Mouse (Mus musculus) neural tube, embryonic 15.5 days (tissue): ENCODE results near the gene Tubg1. TPM values are rescaled to one million over a fixed set of nuclear protein-coding genes. Genes with fewer than 3 reads are reported as not detected.
"Not testable (repeated sequence)": the region's sequence is repeated elsewhere in the genome, so short reads cannot be mapped to it uniquely, and the experiment has no call there.

Experiments
- ATAC-seq: fragments of 200-750 bp; cut with Nextera tagmentation; 2 replicates; pipeline ENCODE4 v1.8.0; 2017; ENCODE audit warnings: mild to moderate bottlenecking, moderate TSS enrichment, moderate library complexity; ENCODE audit not compliant: low FRiP score
- H3K27ac ChIP-seq: fragments of 300-500 bp; sonication (generic); replicated peaks from 2 replicates; pipeline ENCODE4 v1.5.1; 2015; ENCODE audit warnings: mild to moderate bottlenecking, inconsistent platforms
- H3K27me3 ChIP-seq: fragments of 300-500 bp; sonication (generic); replicated peaks from 2 replicates; pipeline ENCODE4 v1.6.1; 2015; ENCODE audit warnings: inconsistent platforms
- H3K36me3 ChIP-seq: fragments of 300-500 bp; sonication (generic); 2 replicates; pipeline ENCODE4 v1.6.1; 2015; ENCODE audit warnings: inconsistent platforms
- H3K4me1 ChIP-seq: fragments of 300-500 bp; sonication (generic); 2 replicates; pipeline ENCODE4 v1.6.1; 2015; ENCODE audit warnings: inconsistent platforms
- H3K4me2 ChIP-seq: fragments of 300-500 bp; sonication (generic); 2 replicates; pipeline ENCODE4 v1.6.1; 2015; ENCODE audit warnings: inconsistent platforms, mild to moderate bottlenecking, moderate library complexity
- H3K4me3 ChIP-seq: fragments of 300-500 bp; sonication (generic); replicated peaks from 2 replicates; pipeline ENCODE4 v1.5.1; 2015; ENCODE audit warnings: mild to moderate bottlenecking, inconsistent platforms
- H3K9ac ChIP-seq: fragments of 300-500 bp; sonication (generic); replicated peaks from 2 replicates; pipeline ENCODE4 v1.6.1; 2015; ENCODE audit warnings: mild to moderate bottlenecking, inconsistent platforms
- H3K9me3 ChIP-seq: fragments of 300-500 bp; sonication (generic); replicated peaks from 2 replicates; pipeline ENCODE4 v1.6.1; 2016; ENCODE audit warnings: inconsistent platforms
- WGBS: fragments of 180-500 bp; shearing (Covaris S2); methylation state at CpG from one replicate; pipeline ENCODE4 v1.1.7; 2015; ENCODE audit warnings: mixed read lengths; 5-methylcytosine and 5-hydroxymethylcytosine counted together
- polyA plus RNA-seq: library from polyadenylated mRNA; unstranded; fragments of >200 nt; fragmentation: Nextera tagmentation; extraction: Ambion mirVana; gene quantifications from 2 replicates; pipeline ENCODE4 v1.2.1, GENCODE M21; 2015

Gene Tubg1
- polyA plus RNA-seq, 1 experiment from 2014 or later, result 68.4 TPM

- H3K4me2 ChIP-seq, result no peak overlapping the region
- no peaks in the 10 kb centered on the region for H3K9me3 ChIP-seq
- no peak overlapping the region for H3K9ac ChIP-seq
- H3K27me3 ChIP-seq, result no peaks in the 10 kb centered on the region
- no peak for ATAC-seq
- peaks cover 4% of the 10 kb centered on the region; the same call in 1 of the 2 replicates for H3K4me1 ChIP-seq
- 58% methylated on average over 4 of the region's 4 CpGs for WGBS
- H3K4me3 ChIP-seq, result no peak overlapping the region
- peaks cover 4% of the 10 kb centered on the region for H3K36me3 ChIP-seq
- no peak overlapping the region for H3K27ac ChIP-seq
Observed at GRCm38 (mm10) chr11:101109351-101109750, 10.4 kb upstream of the Tubg1 start.

- no peak overlapping the region for H3K4me3 ChIP-seq
- no peak overlapping the region for H3K9ac ChIP-seq
- ATAC-seq, result no peak
- H3K4me1 ChIP-seq, result peaks cover 18% of the 10 kb centered on the region
- 62% methylated on average over 5 of the region's 5 CpGs for WGBS
- H3K4me2 ChIP-seq, result no peak overlapping the region
- no peak overlapping the region for H3K27ac ChIP-seq
- no peaks in the 10 kb centered on the region; the same call in 1 of the 2 replicates for H3K36me3 ChIP-seq
- no peaks in the 10 kb centered on the region for H3K9me3 ChIP-seq
- no peaks in the 10 kb centered on the region for H3K27me3 ChIP-seq
Observed at GRCm38 (mm10) chr11:101110708-101111107, 9.0 kb upstream of the Tubg1 start.

- Histone ChIP-seq H3K27me3 (no peaks in the 10 kb centered on the region), H3K4me3 (no peak overlapping the region), H3K36me3 (no peaks in the 10 kb centered on the region; the same call in 1 of the 2 replicates), H3K27ac (no peak overlapping the region), H3K9ac (no peak overlapping the region), H3K9me3 (no peaks in the 10 kb centered on the region), H3K4me1 (peaks cover 23% of the 10 kb centered on the region), H3K4me2 (no peak overlapping the region)
- no peak for ATAC-seq
- WGBS, result 92% methylated on average over 4 of the region's 4 CpGs
Observed at GRCm38 (mm10) chr11:101111178-101111577, 8.6 kb upstream of the Tubg1 start.

- H3K9ac ChIP-seq, result no peak overlapping the region
- H3K4me3 ChIP-seq, result no peak overlapping the region
- no peaks in the 10 kb centered on the region for H3K9me3 ChIP-seq
- ATAC-seq, result no peak
- H3K4me2 ChIP-seq, result no peak overlapping the region
- no peaks in the 10 kb centered on the region; the same call in 1 of the 2 replicates for H3K36me3 ChIP-seq
- 83% methylated on average over 3 of the region's 3 CpGs for WGBS
- no peaks in the 10 kb centered on the region for H3K27me3 ChIP-seq
- H3K4me1 ChIP-seq, result peaks cover 32% of the 10 kb centered on the region
- H3K27ac ChIP-seq, result no peak overlapping the region
Observed at GRCm38 (mm10) chr11:101112186-101112585, 7.6 kb upstream of the Tubg1 start.

- Histone ChIP-seq H3K4me1 (peaks cover 52% of the 10 kb centered on the region), H3K36me3 (no peaks in the 10 kb centered on the region; the same call in 1 of the 2 replicates), H3K4me3 (no peak overlapping the region), H3K27me3 (no peaks in the 10 kb centered on the region), H3K27ac (peak overlapping the region; percentile 35; the same call in 1 of the 2 replicates), H3K4me2 (0 out of 2 replicates have a peak overlapping the region, but pooled peaks have one; percentile 7), H3K9me3 (no peaks in the 10 kb centered on the region), H3K9ac (0 out of 2 replicates have a peak overlapping the region, but pooled peaks have one; percentile 14)
- ATAC-seq, result no peak
- 19% methylated on average over 2 of the region's 2 CpGs for WGBS
Observed at GRCm38 (mm10) chr11:101115564-101115963, 4.2 kb upstream of the Tubg1 start.

GRCm38 (mm10) chr11:101118105-101118504, 1.6 kb upstream of the Tubg1 start:
- H3K4me1 ChIP-seq, result peaks cover 56% of the 10 kb centered on the region
- H3K9me3 ChIP-seq, result no peaks in the 10 kb centered on the region
- H3K27me3 ChIP-seq, result no peaks in the 10 kb centered on the region
- ATAC-seq, result no peak
- peaks cover 9% of the 10 kb centered on the region for H3K36me3 ChIP-seq
- no peak overlapping the region for H3K27ac ChIP-seq
- whole genome bisulfite sequencing, result 63% methylated on average over 4 of the region's 4 CpGs
- peak overlapping the region; percentile 89 for H3K4me3 ChIP-seq
- peak overlapping the region; percentile 93 for H3K9ac ChIP-seq
- H3K4me2 ChIP-seq, result peak overlapping the region; percentile 79

GRCm38 (mm10) chr11:101119131-101119760, 492 bp upstream of the Tubg1 start:
- peak; percentile 73 for ATAC-seq
- Histone ChIP-seq H3K4me2 (peak overlapping the region; percentile 79), H3K4me3 (peak overlapping the region; percentile 89), H3K27ac (no peak overlapping the region; the same call in none of the 2 replicates), H3K4me1 (peaks cover 56% of the 10 kb centered on the region), H3K9me3 (no peaks in the 10 kb centered on the region), H3K36me3 (peaks cover 19% of the 10 kb centered on the region), H3K27me3 (no peaks in the 10 kb centered on the region), H3K9ac (peak overlapping the region; percentile 93)
- 2% methylated on average over 35 of the region's 39 CpGs for WGBS

- no peaks in the 10 kb centered on the region for H3K27me3 ChIP-seq
- ATAC-seq, result no peak; the same call in 1 of the 2 replicates
- peaks cover 42% of the 10 kb centered on the region for H3K4me1 ChIP-seq
- 22% methylated on average over 19 of the region's 19 CpGs for WGBS
- no peaks in the 10 kb centered on the region for H3K9me3 ChIP-seq
- peak overlapping the region; percentile 95 for H3K4me2 ChIP-seq
- H3K9ac ChIP-seq, result peak overlapping the region; percentile 88
- peak overlapping the region; percentile 94 for H3K27ac ChIP-seq
- peaks cover 24% of the 10 kb centered on the region for H3K36me3 ChIP-seq
- H3K4me3 ChIP-seq, result peak overlapping the region; percentile 89
Observed at GRCm38 (mm10) chr11:101120545-101121188, 929 bp downstream of the Tubg1 start.

- not testable (repeated sequence) for H3K4me2 ChIP-seq, ATAC-seq, H3K27me3 ChIP-seq, H3K4me3 ChIP-seq, H3K9ac ChIP-seq, H3K9me3 ChIP-seq, H3K27ac ChIP-seq
- H3K4me1 ChIP-seq, result peaks cover 11% of the 10 kb centered on the region
- H3K36me3 ChIP-seq, result peaks cover 37% of the 10 kb centered on the region
- 93% methylated on average over 8 of the region's 8 CpGs for WGBS
Observed at GRCm38 (mm10) chr11:101124494-101124893, 4.8 kb downstream of the Tubg1 start.

- H3K4me3 ChIP-seq, H3K27me3 ChIP-seq, ATAC-seq, H3K9me3 ChIP-seq, H3K9ac ChIP-seq, H3K4me2 ChIP-seq, H3K27ac ChIP-seq: not testable (repeated sequence)
- WGBS, result 97% methylated on average over 9 of the region's 9 CpGs
- peaks cover 37% of the 10 kb centered on the region for H3K36me3 ChIP-seq
- peaks cover 11% of the 10 kb centered on the region for H3K4me1 ChIP-seq
Observed at GRCm38 (mm10) chr11:101125008-101125407, 5.3 kb downstream of the Tubg1 start.

GRCm38 (mm10) chr11:101127075-101127474, 7.3 kb downstream of the Tubg1 start:
- WGBS, result 100% methylated on average over 1 of the region's 1 CpGs
- H3K9ac ChIP-seq, result no peak overlapping the region
- H3K27me3 ChIP-seq, result no peaks in the 10 kb centered on the region
- H3K27ac ChIP-seq, result no peak overlapping the region
- ATAC-seq, result no peak
- H3K9me3 ChIP-seq, result no peaks in the 10 kb centered on the region
- H3K4me2 ChIP-seq, result no peak overlapping the region
- no peaks in the 10 kb centered on the region for H3K4me1 ChIP-seq
- no peak overlapping the region for H3K4me3 ChIP-seq
- peaks cover 37% of the 10 kb centered on the region for H3K36me3 ChIP-seq
